Mouse (Mus musculus): ENCODE data around the gene Nfkbib. TPM values are rescaled to one million over a fixed set of nuclear protein-coding genes. Genes with fewer than 3 reads are reported as not detected.

Gene Nfkbib
- polyA plus RNA-seq, 1 experiment = 134 TPM

DNA sequence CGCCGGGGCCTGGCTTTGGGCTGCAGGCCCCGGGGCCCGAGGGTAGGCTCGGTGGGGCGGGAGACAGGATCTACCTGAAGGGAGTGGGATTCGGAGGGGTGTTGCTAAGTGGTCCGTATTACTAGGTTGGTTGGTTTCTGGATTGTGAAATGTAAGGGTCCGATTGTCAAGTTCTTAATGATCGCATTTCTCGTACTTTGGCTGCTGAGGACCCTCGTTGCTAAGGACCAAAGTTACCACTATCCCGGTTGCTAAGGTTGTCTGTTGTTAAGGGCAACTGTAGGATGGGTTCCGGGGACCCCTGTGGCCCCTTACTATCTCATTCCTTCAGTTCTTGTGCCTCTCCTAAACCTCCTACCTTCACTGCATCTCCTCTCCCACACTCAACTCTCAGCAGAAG lies 402 bp downstream of the Nfkbib start:
- Histone ChIP-seq H3K27ac (ENCODE audit: control insufficient read depth, insufficient read depth, low read depth, low read length) (peak overlapping the region; percentile 56), H3K36me3 (ENCODE audit: control insufficient read depth, insufficient read depth, low read length) (no peaks in the 10 kb centered on the region), H3K27me3 (ENCODE audit: control insufficient read depth, insufficient read depth, low read length) (no peaks in the 10 kb centered on the region), H3K4me1 (ENCODE audit: control insufficient read depth, insufficient read depth, low read length) (peaks cover 4% of the 10 kb centered on the region), H3K4me3 (ENCODE audit: control insufficient read depth, low read depth, low read length) (peak overlapping the region; percentile 99)
- TF ChIP-seq CTCF (IDR thresholded peaks at IDR 0.05; ENCODE audit: control insufficient read depth, insufficient read depth, insufficient replicate concordance, low read depth, low read length) (no peak), POLR2A (IDR thresholded peaks at IDR 0.05; ENCODE audit: control insufficient read depth, low read depth, low read length) (no peak)

GRCm38 (mm10) chr7:28766173-28766879 lies 986 bp downstream of the Nfkbib start, which contains the start of gene Sirt2:
Sirt2 (plus strand) TSS chr7:28766735.
- TF ChIP-seq POLR2A (IDR thresholded peaks at IDR 0.05; ENCODE audit: control insufficient read depth, low read depth, low read length) = peak; percentile 61
- no peak for TF ChIP-seq CTCF (IDR thresholded peaks at IDR 0.05; ENCODE audit: control insufficient read depth, insufficient read depth, insufficient replicate concordance, low read depth, low read length)
- H3K4me3 ChIP-seq (ENCODE audit: control insufficient read depth, low read depth, low read length) = peak within 1 kb of the TSS; percentile 99
- H3K36me3 ChIP-seq (ENCODE audit: control insufficient read depth, insufficient read depth, low read length) = no peaks in the 10 kb centered on the region
- H3K27ac ChIP-seq (ENCODE audit: control insufficient read depth, insufficient read depth, low read depth, low read length) = peak within 1 kb of the TSS; percentile 83
- peaks cover 4% of the 10 kb centered on the region for H3K4me1 ChIP-seq (ENCODE audit: control insufficient read depth, insufficient read depth, low read length)
- H3K27me3 ChIP-seq (ENCODE audit: control insufficient read depth, insufficient read depth, low read length) = no peaks in the 10 kb centered on the region

DNA sequence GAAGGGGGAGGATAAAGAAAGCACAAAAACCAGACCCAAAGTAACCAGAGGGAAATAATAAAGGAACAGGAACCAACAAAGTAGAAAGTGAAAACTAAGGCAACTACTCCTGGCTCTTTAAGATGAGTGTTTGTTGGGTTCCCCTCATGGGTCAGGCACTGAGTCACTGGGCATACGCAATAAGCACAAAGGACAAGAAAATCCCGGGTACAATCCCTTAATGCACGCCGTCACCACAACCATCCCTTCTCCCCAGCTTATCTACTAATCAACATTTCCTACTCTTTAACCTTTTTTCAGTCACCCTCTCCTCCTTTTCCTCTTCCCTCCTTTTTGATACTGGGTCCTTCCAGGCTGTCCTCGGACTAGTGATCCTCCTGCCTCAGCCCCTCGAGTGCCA lies 2.1 kb downstream of the Nfkbib start:
- no peaks in the 10 kb centered on the region for H3K36me3 ChIP-seq (ENCODE audit: control insufficient read depth, insufficient read depth, low read length)
- H3K27ac ChIP-seq (ENCODE audit: control insufficient read depth, insufficient read depth, low read depth, low read length) = no peak overlapping the region; the same call in 1 of the 2 replicates
- TF ChIP-seq POLR2A (IDR thresholded peaks at IDR 0.05; ENCODE audit: control insufficient read depth, low read depth, low read length) = no peak
- no peak for TF ChIP-seq CTCF (IDR thresholded peaks at IDR 0.05; ENCODE audit: control insufficient read depth, insufficient read depth, insufficient replicate concordance, low read depth, low read length)
- H3K4me3 ChIP-seq (ENCODE audit: control insufficient read depth, low read depth, low read length) = peak overlapping the region; percentile 99
- H3K27me3 ChIP-seq (ENCODE audit: control insufficient read depth, insufficient read depth, low read length) = no peaks in the 10 kb centered on the region
- peaks cover 4% of the 10 kb centered on the region for H3K4me1 ChIP-seq (ENCODE audit: control insufficient read depth, insufficient read depth, low read length)

DNA sequence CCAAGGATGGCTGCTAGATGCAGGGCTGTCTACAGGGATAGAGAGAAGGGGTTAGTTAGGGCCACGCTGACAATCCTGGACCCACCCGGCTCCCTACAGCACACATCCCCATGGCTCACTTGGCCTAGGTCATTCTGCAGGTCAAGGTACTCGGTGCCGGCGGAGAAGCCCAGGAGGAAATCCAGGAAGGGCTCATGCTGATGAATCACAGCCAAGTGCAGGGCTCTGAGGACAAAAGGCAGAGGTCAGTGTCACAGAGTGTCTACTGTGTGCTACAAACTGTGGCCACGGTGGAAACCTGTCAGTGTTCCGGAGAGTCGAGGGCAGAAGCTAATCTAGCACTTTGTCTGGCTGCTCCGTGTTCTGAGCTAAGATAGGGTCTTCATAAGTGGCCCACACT lies 5.4 kb downstream of the Nfkbib start:
- no peak for TF ChIP-seq POLR2A (IDR thresholded peaks at IDR 0.05; ENCODE audit: control insufficient read depth, low read depth, low read length)
- H3K36me3 ChIP-seq (ENCODE audit: control insufficient read depth, insufficient read depth, low read length) = no peaks in the 10 kb centered on the region
- no peak overlapping the region for H3K4me3 ChIP-seq (ENCODE audit: control insufficient read depth, low read depth, low read length)
- H3K27me3 ChIP-seq (ENCODE audit: control insufficient read depth, insufficient read depth, low read length) = no peaks in the 10 kb centered on the region
- no peak overlapping the region for H3K27ac ChIP-seq (ENCODE audit: control insufficient read depth, insufficient read depth, low read depth, low read length)
- no peaks in the 10 kb centered on the region for H3K4me1 ChIP-seq (ENCODE audit: control insufficient read depth, insufficient read depth, low read length)

- Histone ChIP-seq H3K4me3 (ENCODE audit: control insufficient read depth, low read depth, low read length) (no peak overlapping the region), H3K27ac (ENCODE audit: control insufficient read depth, insufficient read depth, low read depth, low read length) (no peak overlapping the region), H3K36me3 (ENCODE audit: control insufficient read depth, insufficient read depth, low read length) (no peaks in the 10 kb centered on the region), H3K4me1 (ENCODE audit: control insufficient read depth, insufficient read depth, low read length) (peaks cover 8% of the 10 kb centered on the region), H3K27me3 (ENCODE audit: control insufficient read depth, insufficient read depth, low read length) (no peaks in the 10 kb centered on the region)
- TF ChIP-seq POLR2A (IDR thresholded peaks at IDR 0.05; ENCODE audit: control insufficient read depth, low read depth, low read length) (no peak), CTCF (IDR thresholded peaks at IDR 0.05; ENCODE audit: control insufficient read depth, insufficient read depth, insufficient replicate concordance, low read depth, low read length) (no peak)
Measured at GRCm38 (mm10) chr7:28758623-28759022, 8.7 kb downstream of the Nfkbib start.

DNA sequence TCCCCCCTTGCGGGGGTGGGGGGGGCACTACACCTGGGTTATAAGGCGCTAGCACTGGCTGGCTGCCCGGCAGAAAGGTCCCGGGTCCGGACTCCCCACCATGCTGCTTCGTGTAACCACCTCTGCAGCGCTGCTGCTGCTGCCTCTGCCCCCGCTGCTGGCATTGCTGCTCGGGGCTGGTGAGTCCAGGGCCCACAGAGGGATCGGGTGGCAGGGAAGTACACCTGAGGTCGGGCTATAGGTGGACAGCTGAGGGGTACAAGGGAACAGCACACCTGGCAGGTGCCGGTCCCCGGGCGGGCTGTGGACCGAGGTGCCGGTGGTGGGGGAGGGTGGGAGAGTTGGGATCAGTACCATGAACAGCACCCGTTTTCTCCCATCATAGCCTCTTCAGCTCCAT lies 11.2 kb downstream of the Nfkbib start, which contains the start of gene Ccer2:
Gene Ccer2 (plus strand): TSS at position 96 of the 400 bp plus-strand sequence.
- Histone ChIP-seq H3K36me3 (ENCODE audit: control insufficient read depth, insufficient read depth, low read length) (no peaks in the 10 kb centered on the region), H3K27ac (ENCODE audit: control insufficient read depth, insufficient read depth, low read depth, low read length) (no peak within 1 kb of the TSS), H3K4me1 (ENCODE audit: control insufficient read depth, insufficient read depth, low read length) (peaks cover 12% of the 10 kb centered on the region), H3K4me3 (ENCODE audit: control insufficient read depth, low read depth, low read length) (no peak within 1 kb of the TSS), H3K27me3 (ENCODE audit: control insufficient read depth, insufficient read depth, low read length) (no peaks in the 10 kb centered on the region)
- TF ChIP-seq CTCF (IDR thresholded peaks at IDR 0.05; ENCODE audit: control insufficient read depth, insufficient read depth, insufficient replicate concordance, low read depth, low read length) (no peak), POLR2A (IDR thresholded peaks at IDR 0.05; ENCODE audit: control insufficient read depth, low read depth, low read length) (no peak)

DNA sequence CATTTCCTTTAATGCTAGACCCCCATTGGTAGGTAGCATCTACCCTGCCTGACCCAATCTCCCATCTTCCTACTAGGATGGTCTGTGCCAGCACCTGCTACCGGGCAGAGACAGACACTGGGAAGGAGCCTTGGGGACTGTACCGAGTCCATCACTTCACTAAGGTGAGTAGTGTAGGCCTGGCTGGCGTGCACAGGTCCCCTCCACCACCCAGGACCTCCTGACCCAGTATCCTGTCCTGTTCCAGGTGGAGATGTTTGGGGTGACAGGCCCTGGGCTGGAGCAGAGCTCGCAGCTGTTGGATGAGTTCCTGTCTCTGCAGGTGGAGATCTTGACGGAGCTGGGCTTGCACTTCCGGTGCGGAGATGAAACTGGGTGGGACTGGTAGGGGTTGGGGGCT lies 17.4 kb downstream of the Nfkbib start:
- Histone ChIP-seq H3K27me3 (ENCODE audit: control insufficient read depth, insufficient read depth, low read length) (no peaks in the 10 kb centered on the region), H3K27ac (ENCODE audit: control insufficient read depth, insufficient read depth, low read depth, low read length) (no peak overlapping the region), H3K4me1 (ENCODE audit: control insufficient read depth, insufficient read depth, low read length) (peaks cover 10% of the 10 kb centered on the region), H3K36me3 (ENCODE audit: control insufficient read depth, insufficient read depth, low read length) (no peaks in the 10 kb centered on the region), H3K4me3 (ENCODE audit: control insufficient read depth, low read depth, low read length) (no peak overlapping the region)
- TF ChIP-seq POLR2A (IDR thresholded peaks at IDR 0.05; ENCODE audit: control insufficient read depth, low read depth, low read length) (no peak), CTCF (IDR thresholded peaks at IDR 0.05; ENCODE audit: control insufficient read depth, insufficient read depth, insufficient replicate concordance, low read depth, low read length) (no peak)
